12 mouse cellular contexts compared by ENCODE assay signal in genomic region chr13:5248671-5249391, GRCm38 (mm10).
DNase-seq lines count a peak whose midpoint lies in the region; ATAC-seq and TF ChIP-seq lines count a peak whose summit lies in the region.
"Had no signal": no experiment of that assay in that cellular context is flagged by ENCODE, and none has a peak within 500 bp of the region (broad histone marks: within the 10 kb centered on the region; RNA-seq: fewer than 3 reads in every experiment).

No protein-coding gene starts in this region.

- ATAC-seq in heart, postnatal 0 days (ENCODE audit: insufficient read depth, low read depth): peak; percentile 63

- 19% methylated on average over 3 of the region's 3 CpGs for WGBS in heart, postnatal 0 days

- no peak for TF ChIP-seq CTCF in heart, postnatal 0 days (IDR thresholded peaks at IDR 0.05; ENCODE audit: low read depth)

- no peak overlapping the region for H3K9ac ChIP-seq in heart, postnatal 0 days (replicated peaks; ENCODE audit: low read depth, low read length)
- H3K9ac ChIP-seq: limb, embryonic 12.5 days had no signal

- no peak for TF ChIP-seq EP300 in heart, postnatal 0 days (IDR thresholded peaks at IDR 0.05; ENCODE audit: low read depth)

- no peak overlapping the region for H3K4me3 ChIP-seq in heart, postnatal 0 days (ENCODE audit: low read depth, low read length)
- H3K4me3 ChIP-seq: limb, embryonic 12.5 days had no signal

- no peaks in the 10 kb centered on the region for H3K9me3 ChIP-seq in heart, postnatal 0 days (replicated peaks; ENCODE audit: control insufficient read depth, low read length)
- H3K9me3 ChIP-seq: G1E; limb, embryonic 12.5 days had no signal

- intact Hi-C loops in heart, postnatal 36 days (cut with DNase I): no loop called here

- peaks cover 10% of the 10 kb centered on the region for H3K4me1 ChIP-seq in heart, postnatal 0 days (ENCODE audit: control insufficient read depth, insufficient read depth)
- H3K4me1 ChIP-seq: limb, embryonic 12.5 days had no signal

- peak; percentile 65 for DNase-seq in heart, postnatal 0 days (ENCODE audit: low spot score)
- no peak for DNase-seq in heart, postnatal 36 days
- DNase-seq in right cerebral cortex, postnatal 25 days: peak; percentile 9
- DNase-seq in right cerebral cortex, postnatal 4 days: no peak
- peak; percentile 18 to 24 for DNase-seq in left cerebral cortex, adult 18-20 months (ENCODE audit: low spot score in 2 of 2)
- peak; percentile 74 for DNase-seq in telencephalon, adult 2 months (ENCODE audit: low read depth, low spot score)
- no peak for DNase-seq in urinary bladder, postnatal 4 days (ENCODE audit: low spot score in 2 of 2)
- no peak for DNase-seq in ovary, postnatal 36 days (ENCODE audit: low spot score)
- DNase-seq: gastrocnemius, postnatal 36 days; kidney, postnatal 36 days had no signal

- H3K36me3 ChIP-seq in heart, postnatal 0 days (replicated peaks; ENCODE audit: control insufficient read depth, insufficient read depth, low read length): no peaks in the 10 kb centered on the region
- H3K36me3 ChIP-seq: G1E; limb, embryonic 12.5 days had no signal

- no peak overlapping the region for H3K4me2 ChIP-seq in heart, postnatal 0 days (ENCODE audit: low read depth, low read length)
- H3K4me2 ChIP-seq: limb, embryonic 12.5 days had no signal

- 0 out of 2 replicates have a peak overlapping the region, but pooled peaks have one; percentile 34 for H3K27ac ChIP-seq in heart, postnatal 0 days (ENCODE audit: low read depth)
- H3K27ac ChIP-seq: limb, embryonic 12.5 days had no signal

- no peaks in the 10 kb centered on the region for H3K27me3 ChIP-seq in heart, postnatal 0 days (ENCODE audit: control insufficient read depth, insufficient read depth, low read length)
- H3K27me3 ChIP-seq: limb, embryonic 12.5 days had no signal

Comparison
In these comparisons a context has a peak if more than half of its experiments do, and no peak if none do; other contexts are left out.
1. DNase-seq: peak in heart, postnatal 0 days (single experiment), right cerebral cortex, postnatal 25 days (single experiment), left cerebral cortex, adult 18-20 months (2 of 2) and telencephalon, adult 2 months (single experiment); none in heart, postnatal 36 days (0 of 2), right cerebral cortex, postnatal 4 days (single experiment), urinary bladder, postnatal 4 days (0 of 2) and ovary, postnatal 36 days (single experiment).